8 mouse cellular contexts compared by ENCODE assay signal in the genomic region with DNA sequence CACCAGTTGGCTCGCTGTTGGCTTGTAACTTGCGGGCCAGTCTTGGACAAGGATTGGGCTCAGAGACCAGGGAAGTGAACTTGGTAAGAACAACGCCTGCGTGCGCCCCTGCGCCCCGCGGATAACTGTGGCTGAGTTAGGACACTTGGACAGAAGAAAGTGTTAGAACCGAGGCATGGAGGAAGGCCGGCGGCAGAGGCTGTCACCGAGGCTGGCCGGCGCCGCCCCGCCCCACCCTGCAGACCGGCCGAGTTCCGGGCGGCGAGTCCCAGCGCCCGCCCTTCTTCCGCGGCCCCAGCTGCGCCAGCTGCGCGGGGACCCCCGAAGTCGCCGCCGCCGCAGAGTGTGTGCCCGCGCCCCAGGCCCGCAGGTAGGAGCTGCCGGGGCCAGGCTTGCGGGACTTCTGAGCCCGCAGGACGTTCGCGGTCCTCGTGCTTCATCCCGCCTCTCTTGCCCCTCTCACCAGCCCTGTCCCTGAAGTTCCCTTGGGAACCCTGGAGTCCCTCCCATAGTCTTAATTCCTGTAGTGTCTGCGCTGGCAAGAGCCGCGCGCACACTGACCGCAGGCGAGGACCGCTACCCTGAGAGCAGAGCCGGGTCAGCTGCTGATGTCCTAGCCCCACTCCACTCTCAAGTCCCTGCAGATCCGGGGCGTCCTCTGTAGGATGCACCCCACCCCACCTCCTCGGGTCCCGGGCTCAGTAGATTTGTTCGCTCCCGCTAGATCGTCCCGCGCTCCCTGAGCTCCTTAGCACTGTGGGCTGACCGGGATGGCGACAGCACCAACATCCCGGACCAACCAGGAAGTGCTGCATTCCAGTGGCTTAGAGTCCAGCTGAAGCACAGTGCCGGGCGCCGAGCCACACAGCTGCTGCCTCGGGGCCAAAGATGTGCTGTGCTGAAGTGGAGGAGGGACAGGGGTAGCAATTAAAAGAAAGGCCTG. TPM values are rescaled to one million over a fixed set of nuclear protein-coding genes. Genes with fewer than 3 reads are reported as not detected.
A peak's percentile ranks its signal among the peaks of the same experiment; 100 is the strongest.
DNase-seq lines count a peak whose midpoint lies in the region; ATAC-seq and TF ChIP-seq lines count a peak whose summit lies in the region.

A gene (plus strand): TSS at position 315 of the 943 bp plus-strand sequence.

- peak within 1 kb of the TSS; percentile 79 for H3K9ac ChIP-seq in embryonic facial prominence, embryonic 13.5 days
- H3K9ac ChIP-seq in limb, embryonic 11.5 days (ENCODE audit: low read length): peak within 1 kb of the TSS; percentile 70
- H3K9ac ChIP-seq in midbrain, embryonic 11.5 days (ENCODE audit: low read length): peak within 1 kb of the TSS; percentile 67

- peak within 1 kb of the TSS; percentile 98 for H3K4me2 ChIP-seq in embryonic facial prominence, embryonic 13.5 days
- peak within 1 kb of the TSS; percentile 98 for H3K4me2 ChIP-seq in limb, embryonic 11.5 days (ENCODE audit: low read depth, severe bottlenecking)
- H3K4me2 ChIP-seq in midbrain, embryonic 11.5 days: peak within 1 kb of the TSS; percentile 99

- TF ChIP-seq POLR2A in kidney, adult 2 months (IDR thresholded peaks at IDR 0.05; ENCODE audit: low read depth, low read length): peak; percentile 41

- 0 out of 2 replicates have a peak, but pooled peaks cover 5% of the 10 kb centered on the region for H3K27me3 ChIP-seq in embryonic facial prominence, embryonic 13.5 days
- H3K27me3 ChIP-seq in kidney, adult 2 months (replicated peaks; ENCODE audit: control insufficient read depth, insufficient read depth, low read length): no peaks in the 10 kb centered on the region
- H3K27me3 ChIP-seq in limb, embryonic 11.5 days (ENCODE audit: control insufficient read depth, insufficient read depth, low read length): no peaks in the 10 kb centered on the region
- H3K27me3 ChIP-seq in midbrain, embryonic 11.5 days (ENCODE audit: control insufficient read depth, insufficient read depth, low read length): peaks cover 4% of the 10 kb centered on the region; the same call in 1 of the 2 replicates

- WGBS in embryonic facial prominence, embryonic 13.5 days: under 1% methylated on average over 67 of the region's 68 CpGs
- under 1% methylated on average over 68 of the region's 68 CpGs for WGBS in kidney, adult 2 months
- under 1% methylated on average over 68 of the region's 68 CpGs for WGBS in limb, embryonic 11.5 days
- WGBS in midbrain, embryonic 11.5 days: under 1% methylated on average over 66 of the region's 68 CpGs

- no peaks in the 10 kb centered on the region for H3K9me3 ChIP-seq in embryonic facial prominence, embryonic 13.5 days
- H3K9me3 ChIP-seq in limb, embryonic 11.5 days (ENCODE audit: control insufficient read depth, low read length): no peaks in the 10 kb centered on the region; the same call in 1 of the 2 replicates
- no peaks in the 10 kb centered on the region for H3K9me3 ChIP-seq in midbrain, embryonic 11.5 days (ENCODE audit: control insufficient read depth, low read length)

- H3K4me1 ChIP-seq in embryonic facial prominence, embryonic 13.5 days: peaks cover 30% of the 10 kb centered on the region
- peaks cover 3% of the 10 kb centered on the region; the same call in 1 of the 2 replicates for H3K4me1 ChIP-seq in kidney, adult 2 months (ENCODE audit: control insufficient read depth, insufficient read depth, low read length)
- H3K4me1 ChIP-seq in limb, embryonic 11.5 days (ENCODE audit: control insufficient read depth, insufficient read depth, low read length): 0 out of 2 replicates have a peak, but pooled peaks cover 4% of the 10 kb centered on the region
- H3K4me1 ChIP-seq in midbrain, embryonic 11.5 days (ENCODE audit: control insufficient read depth, insufficient read depth, low read length): peaks cover 2% of the 10 kb centered on the region; the same call in 1 of the 2 replicates

- no peak for TF ChIP-seq CTCF in kidney, adult 2 months (conservative IDR thresholded peaks at IDR 0.05; ENCODE audit: insufficient read depth, insufficient read length, low read depth, low read length)

- no peaks in the 10 kb centered on the region for H3K36me3 ChIP-seq in embryonic facial prominence, embryonic 13.5 days
- no peaks in the 10 kb centered on the region for H3K36me3 ChIP-seq in kidney, adult 2 months (ENCODE audit: control insufficient read depth, insufficient read depth, low read length)
- no peaks in the 10 kb centered on the region for H3K36me3 ChIP-seq in limb, embryonic 11.5 days (ENCODE audit: control insufficient read depth, insufficient read depth, low read length)
- no peaks in the 10 kb centered on the region for H3K36me3 ChIP-seq in midbrain, embryonic 11.5 days (ENCODE audit: control insufficient read depth, insufficient read depth, low read length)

- no peak for ATAC-seq in CD4-positive, CD25-positive, alpha-beta regulatory T cell, adult 4 months
- ATAC-seq in embryonic facial prominence, embryonic 13.5 days (ENCODE audit: insufficient number of reproducible peaks, insufficient read depth, low FRiP score, low TSS enrichment, low read depth): peak; percentile 74; the same call in 1 of the 2 replicates
- ATAC-seq in limb, embryonic 11.5 days (ENCODE audit: insufficient number of reproducible peaks, low FRiP score, low TSS enrichment, low read depth): peak; percentile 80
- ATAC-seq in midbrain, embryonic 11.5 days (ENCODE audit: low FRiP score): peak; percentile 89

- DNase-seq in CD4-positive, CD25-positive, alpha-beta regulatory T cell, adult 2 months (ENCODE audit: low read depth, low spot score): peak; percentile 1
- DNase-seq in heart, adult 18-20 months: peak; percentile 93 to 95
- peak; percentile 93 for DNase-seq in kidney, adult 2 months
- DNase-seq in limb, embryonic 11.5 days (ENCODE audit: low spot score): peak; percentile 72
- peak; percentile 97 for DNase-seq in midbrain, embryonic 11.5 days (ENCODE audit: low spot score, missing footprints)
- peak; percentile 88 for DNase-seq in skeletal muscle tissue, adult 2 months (ENCODE audit: low read depth, low spot score)

- peak within 1 kb of the TSS; percentile 61 for H3K4me3 ChIP-seq in embryonic facial prominence, embryonic 13.5 days
- peak within 1 kb of the TSS; percentile 53 for H3K4me3 ChIP-seq in kidney, adult 2 months (ENCODE audit: insufficient read depth, low read depth, low read length)
- peak within 1 kb of the TSS; percentile 50 for H3K4me3 ChIP-seq in limb, embryonic 11.5 days (ENCODE audit: low read depth, low read length)
- H3K4me3 ChIP-seq in midbrain, embryonic 11.5 days (ENCODE audit: low read depth, low read length): peak within 1 kb of the TSS; percentile 60

- H3K27ac ChIP-seq in embryonic facial prominence, embryonic 13.5 days: peak within 1 kb of the TSS; percentile 62; the same call in 1 of the 2 replicates
- H3K27ac ChIP-seq in kidney, adult 2 months (ENCODE audit: insufficient read depth, low read depth, low read length): peak within 1 kb of the TSS; percentile 46
- no peak within 1 kb of the TSS for H3K27ac ChIP-seq in limb, embryonic 11.5 days (replicated peaks; ENCODE audit: low read depth, low read length)
- H3K27ac ChIP-seq in midbrain, embryonic 11.5 days (ENCODE audit: low read depth, low read length): no peak within 1 kb of the TSS; the same call in 1 of the 2 replicates

RNA-seq across cellular contexts. Expression of the gene that starts here (rescaled TPM):
- polyA plus RNA-seq in CD4-positive, CD25-positive, alpha-beta regulatory T cell, adult 4 months (2017; shearing (Covaris generic)): under 1 TPM in 1 of 2 experiments, not detected in 1; 0.85 TPM
- polyA plus RNA-seq in embryonic facial prominence, embryonic 13.5 days (2015; fragmentation: Nextera tagmentation; extraction: Ambion mirVana): 4.1 and 4.6 TPM in 2 replicates
- total RNA-seq in heart, adult 18-20 months (2021): 10 to 100 TPM in 1 of 2 experiments, 1 to 10 TPM in 1; 8.0 to 11.8 TPM
- 4.2 and 5.8 TPM in 2 replicates for polyA plus RNA-seq in kidney, adult 2 months (2012; rRNA removed)
- polyA plus RNA-seq in limb, embryonic 11.5 days (2014; fragmentation: Nextera tagmentation; extraction: Ambion mirVana): 1.7 and 2.0 TPM in 2 replicates
- 4.5 and 5.2 TPM in 2 replicates for polyA plus RNA-seq in midbrain, embryonic 11.5 days (2014; fragmentation: Nextera tagmentation; extraction: Ambion mirVana)

Comparison
In these comparisons a context has a peak if more than half of its experiments do, and no peak if none do; other contexts are left out.
1. DNase-seq: peak in every context shown above with its lines; median percentile 97 in midbrain, embryonic 11.5 days; 94 in heart, adult 18-20 months; 93 in kidney, adult 2 months; 88 in skeletal muscle tissue, adult 2 months; 72 in limb, embryonic 11.5 days; 1 in CD4-positive, CD25-positive, alpha-beta regulatory T cell, adult 2 months.
2. H3K27ac ChIP-seq: peak in embryonic facial prominence, embryonic 13.5 days (single experiment) and kidney, adult 2 months (single experiment); none in limb, embryonic 11.5 days (single experiment) and midbrain, embryonic 11.5 days (single experiment).
3. Peak in every context shown above with its lines, with median percentiles within 50 percentile points of each other: H3K4me2 ChIP-seq, H3K4me3 ChIP-seq and H3K9ac ChIP-seq.